Mouse (Mus musculus) CH12F3 (cell line): ENCODE results near the gene Rundc3a.
"Not testable (repeated sequence)": the region's sequence is repeated elsewhere in the genome, so short reads cannot be mapped to it uniquely, and the experiment has no call there.

Experiments
- in situ Hi-C: fragments of 300-500 bp; cut with MboI; formaldehyde crosslinking; loops from 2 replicates; pipeline ENCODE4 v1.14.3; 2020; ENCODE audit warnings: low sequenced_read_pairs

The Rundc3a gene

DNA sequence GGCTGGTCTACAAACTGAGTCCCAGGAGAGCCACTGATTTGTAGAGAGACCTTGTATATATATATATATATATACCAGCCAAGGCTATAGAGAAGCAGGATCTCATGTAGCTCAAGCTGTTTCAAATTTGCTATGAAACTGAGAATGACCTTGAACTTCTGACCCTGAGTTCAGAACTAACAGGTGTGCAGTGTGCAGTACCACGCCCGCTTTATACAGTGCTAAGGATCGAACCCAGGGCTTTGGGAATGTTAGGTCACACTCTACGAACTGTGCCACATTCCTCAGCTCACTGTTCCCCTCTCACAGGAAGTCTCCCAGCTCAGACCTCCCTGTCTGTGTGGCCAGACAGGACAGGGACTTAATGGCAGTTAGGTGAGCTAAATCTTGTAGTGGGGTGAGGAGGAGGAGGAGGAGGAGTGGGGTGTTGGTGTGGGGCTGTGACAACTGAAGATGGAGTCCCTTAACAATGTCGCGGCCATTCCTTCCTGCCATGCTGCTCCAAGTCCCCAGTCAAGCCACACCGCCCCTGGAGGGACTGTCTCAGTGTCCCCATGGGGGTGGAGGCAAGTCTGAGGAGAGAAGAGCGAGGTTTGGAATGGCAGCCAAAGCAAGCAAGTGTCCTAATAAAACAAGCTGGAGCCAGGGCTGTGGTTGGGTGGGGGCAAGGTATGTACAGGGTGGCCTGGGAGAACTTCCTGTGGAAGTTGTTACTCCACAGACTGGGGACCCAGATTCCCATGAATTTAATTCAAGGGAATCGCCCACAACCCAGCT, 25.5 kb upstream of the Rundc3a start:
- in situ Hi-C loops = no loop called here

DNA sequence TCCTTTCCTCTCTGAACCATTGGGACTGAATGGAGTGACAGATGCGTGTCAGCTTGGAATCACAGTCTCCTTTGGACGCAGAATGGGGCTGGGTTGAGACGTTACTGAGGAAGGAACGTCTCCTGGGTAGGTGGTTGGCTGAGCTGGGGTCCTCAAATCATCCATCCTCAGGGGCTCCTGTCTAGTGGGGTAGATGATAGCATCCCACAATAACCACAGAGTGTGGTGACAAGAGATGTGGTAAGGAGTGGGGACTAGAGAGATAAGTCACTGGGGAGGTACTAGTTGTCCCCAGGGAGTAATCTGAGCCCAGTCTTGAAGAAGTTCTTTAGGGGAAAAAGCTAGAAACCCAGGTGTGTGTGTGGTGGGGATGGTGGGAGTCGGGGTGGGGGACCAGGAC, 24.9 kb upstream of the Rundc3a start:
- in situ Hi-C loops = no loop called here

DNA sequence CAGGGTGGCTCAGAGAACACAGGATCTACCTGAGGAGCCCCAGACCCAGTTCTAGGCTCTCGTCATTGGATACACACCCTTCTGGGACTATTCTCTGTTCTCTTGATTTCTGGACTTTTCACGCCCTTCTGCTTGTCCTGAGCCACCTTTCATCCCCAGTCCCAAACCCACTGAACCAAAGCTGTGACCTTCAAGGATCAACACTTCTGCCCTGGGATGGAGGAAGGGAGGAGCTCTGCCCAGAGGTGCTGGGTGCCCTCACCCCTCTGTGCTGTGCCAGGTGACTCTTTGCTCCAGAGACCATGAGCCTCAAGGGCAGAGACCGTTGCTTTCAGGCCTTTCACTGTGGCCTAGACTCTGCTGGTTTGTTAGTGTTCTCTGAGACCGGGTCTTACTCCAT, 23.9 kb upstream of the Rundc3a start:
- in situ Hi-C loops = no loop called here

DNA sequence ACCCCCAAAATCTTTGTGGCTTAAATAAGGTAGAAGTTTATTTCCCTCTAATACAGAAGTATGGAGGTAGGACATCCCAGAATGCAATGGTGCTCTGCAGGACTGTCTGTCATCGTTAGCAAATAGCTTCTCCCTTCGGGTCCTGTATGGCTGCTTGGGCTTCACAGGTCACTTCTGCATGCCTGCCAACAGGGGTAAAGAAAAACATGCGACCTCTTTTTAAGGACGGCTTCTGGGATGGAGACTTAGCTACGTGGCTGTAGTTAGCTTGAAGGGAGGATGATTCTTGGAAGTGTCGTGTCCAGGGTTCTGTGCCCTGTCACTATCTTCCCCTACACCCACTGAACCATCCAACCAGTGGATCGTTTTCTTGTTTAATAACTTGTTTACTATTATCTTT, 22.9 kb upstream of the Rundc3a start:
- in situ Hi-C loops = no loop called here

DNA sequence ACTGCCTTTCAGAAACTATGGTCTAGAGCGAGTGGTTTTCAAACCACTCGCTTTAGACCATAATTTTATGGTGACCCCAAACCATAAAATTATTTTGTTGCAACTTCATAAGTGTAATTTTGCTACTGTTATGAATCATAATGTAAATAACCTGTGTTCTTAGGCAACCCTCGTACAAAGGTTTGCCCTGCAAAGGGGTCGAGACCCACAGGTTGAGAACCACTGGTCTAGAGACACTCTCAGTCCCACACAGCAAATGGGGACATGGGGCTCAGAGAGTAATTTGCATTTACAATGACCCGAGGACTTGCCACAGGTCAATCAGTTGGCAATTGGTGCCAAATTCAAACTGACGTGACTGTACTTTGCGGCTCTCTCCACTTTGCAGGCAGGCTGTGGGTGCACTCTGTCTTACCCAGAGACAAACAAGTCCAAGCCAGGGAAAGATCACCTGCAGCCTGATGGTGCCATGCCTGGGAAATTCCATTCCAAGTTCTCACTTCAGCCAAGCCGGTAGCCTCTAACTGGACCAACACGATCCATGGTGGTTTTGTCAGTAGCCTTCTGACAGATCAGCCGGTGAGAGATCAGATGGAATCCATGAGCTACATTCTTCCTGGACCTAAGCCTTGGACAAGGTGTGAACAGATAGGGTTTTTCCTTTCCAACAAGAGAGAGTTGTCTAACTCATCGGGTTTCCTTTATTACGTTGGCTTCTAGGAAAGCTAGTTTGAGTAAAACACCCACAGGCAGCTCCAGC, 21.1 kb upstream of the Rundc3a start:
- in situ Hi-C loops = no loop called here

DNA sequence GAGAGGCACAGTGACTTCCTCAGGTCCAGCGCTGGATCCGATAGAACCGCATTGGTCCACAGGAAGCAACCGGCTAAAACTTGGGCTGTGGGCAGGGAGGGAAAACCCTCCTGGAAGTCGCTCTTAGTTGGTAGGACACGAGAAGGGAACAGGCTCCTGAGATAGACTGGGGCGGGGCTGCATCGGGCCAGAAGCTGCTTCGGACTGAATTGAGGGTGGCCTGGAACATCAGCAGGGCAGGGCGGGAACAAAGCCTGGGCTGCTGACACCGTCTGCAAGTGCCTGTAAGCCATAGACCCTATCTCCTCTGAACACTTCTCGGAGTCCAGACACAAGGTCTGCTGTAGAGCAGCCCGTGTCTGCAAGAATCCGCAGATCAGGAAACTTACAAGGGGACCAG, 20.3 kb upstream of the Rundc3a start:
- in situ Hi-C loops = no loop called here

GRCm38 (mm10) chr11:102373646-102374045, 19.6 kb upstream of the Rundc3a start:
- in situ Hi-C loops = no loop called here

- in situ Hi-C loops = no loop called here
Observed at GRCm38 (mm10) chr11:102374108-102374725, 19.0 kb upstream of the Rundc3a start.

DNA sequence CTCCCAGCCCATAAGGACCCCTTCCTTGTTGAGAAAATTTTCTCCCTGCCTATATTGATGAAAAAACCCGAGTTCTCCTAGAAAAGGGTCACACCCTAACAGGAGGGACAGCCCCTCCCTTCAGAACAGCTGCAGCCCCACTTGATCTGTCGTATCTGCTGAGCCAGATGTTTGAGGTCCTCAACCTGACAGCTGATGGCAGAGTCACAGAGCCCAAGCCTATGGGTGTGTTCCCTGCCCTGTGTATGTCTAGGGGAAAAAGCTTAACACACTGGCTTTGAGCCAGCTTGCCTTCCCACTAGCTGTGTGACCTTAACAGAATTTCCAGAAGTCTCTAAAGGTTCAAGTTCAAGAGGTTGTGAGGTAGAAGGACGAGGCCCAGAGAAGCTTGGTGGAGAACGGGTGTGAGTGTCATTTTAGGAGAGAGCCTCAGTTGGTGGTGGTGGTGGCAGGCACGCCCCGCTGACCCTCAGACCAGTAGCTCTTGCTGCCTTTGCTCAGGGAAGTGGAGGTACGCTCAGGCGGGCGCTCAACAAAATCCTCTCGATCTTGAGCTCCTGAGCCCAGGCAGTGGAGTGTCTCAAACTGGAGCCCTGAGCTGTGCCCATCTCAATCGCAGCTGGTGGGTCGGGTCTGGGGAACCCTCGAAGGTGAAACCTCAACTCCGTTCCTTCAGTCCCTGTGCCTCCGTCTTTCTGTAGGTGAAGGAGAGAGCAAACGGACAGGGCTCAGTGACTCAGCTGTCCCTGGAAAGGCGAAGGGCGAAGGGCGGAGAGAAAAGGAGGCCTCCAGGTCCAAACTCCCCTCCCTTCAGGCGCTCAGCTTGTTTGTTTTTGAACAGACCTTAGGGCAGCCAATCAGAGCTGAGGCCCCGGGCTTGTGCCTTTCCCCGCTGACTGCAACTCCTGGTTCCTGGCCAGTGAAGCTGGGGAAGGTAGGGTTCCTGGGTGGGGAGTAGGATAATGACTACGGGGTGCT, 17.7 kb upstream of the Rundc3a start:
- in situ Hi-C loops = no loop called here

GRCm38 (mm10) chr11:102376196-102376835, 16.9 kb upstream of the Rundc3a start:
- in situ Hi-C loops = no loop called here

DNA sequence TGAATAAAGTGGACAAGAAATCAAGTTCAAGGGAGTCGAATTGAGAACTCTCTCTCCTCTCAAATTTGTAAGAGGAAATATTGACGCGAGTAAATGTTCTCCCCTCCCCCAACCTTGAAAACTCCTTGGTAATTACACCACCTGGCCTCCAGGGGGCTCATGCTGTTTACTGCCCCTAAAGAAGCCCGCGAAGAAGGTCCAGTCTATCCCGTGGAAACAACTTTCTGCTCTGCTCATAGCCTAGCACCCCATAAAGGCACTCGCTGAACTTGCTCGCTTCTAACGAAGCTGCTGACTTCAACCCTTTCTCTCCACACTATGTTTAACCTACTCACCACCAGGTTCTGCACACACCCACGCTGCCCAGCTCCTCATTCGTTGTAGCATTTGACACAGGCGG, 16.0 kb upstream of the Rundc3a start:
- in situ Hi-C loops = no loop called here

DNA sequence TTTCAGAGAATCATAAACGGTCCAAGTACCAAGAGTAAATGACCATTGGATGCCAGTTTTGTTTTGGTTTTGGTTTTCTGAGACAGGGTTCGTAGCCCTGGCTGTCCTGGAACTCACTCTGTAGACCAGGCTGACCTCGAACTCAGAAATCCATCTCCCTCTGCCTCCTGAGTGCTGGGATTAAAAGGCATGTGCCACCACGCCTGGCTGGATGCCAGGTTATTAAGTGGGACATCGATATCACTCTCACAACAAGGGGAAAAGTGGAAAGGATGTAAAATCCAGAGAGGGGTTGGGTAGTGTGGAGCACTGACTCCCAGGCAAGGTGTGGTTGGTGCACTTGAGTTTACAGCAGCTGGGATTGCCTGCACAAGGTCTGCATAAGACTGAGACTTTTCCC, 13.1 kb upstream of the Rundc3a start:
- in situ Hi-C loops = no loop called here

DNA sequence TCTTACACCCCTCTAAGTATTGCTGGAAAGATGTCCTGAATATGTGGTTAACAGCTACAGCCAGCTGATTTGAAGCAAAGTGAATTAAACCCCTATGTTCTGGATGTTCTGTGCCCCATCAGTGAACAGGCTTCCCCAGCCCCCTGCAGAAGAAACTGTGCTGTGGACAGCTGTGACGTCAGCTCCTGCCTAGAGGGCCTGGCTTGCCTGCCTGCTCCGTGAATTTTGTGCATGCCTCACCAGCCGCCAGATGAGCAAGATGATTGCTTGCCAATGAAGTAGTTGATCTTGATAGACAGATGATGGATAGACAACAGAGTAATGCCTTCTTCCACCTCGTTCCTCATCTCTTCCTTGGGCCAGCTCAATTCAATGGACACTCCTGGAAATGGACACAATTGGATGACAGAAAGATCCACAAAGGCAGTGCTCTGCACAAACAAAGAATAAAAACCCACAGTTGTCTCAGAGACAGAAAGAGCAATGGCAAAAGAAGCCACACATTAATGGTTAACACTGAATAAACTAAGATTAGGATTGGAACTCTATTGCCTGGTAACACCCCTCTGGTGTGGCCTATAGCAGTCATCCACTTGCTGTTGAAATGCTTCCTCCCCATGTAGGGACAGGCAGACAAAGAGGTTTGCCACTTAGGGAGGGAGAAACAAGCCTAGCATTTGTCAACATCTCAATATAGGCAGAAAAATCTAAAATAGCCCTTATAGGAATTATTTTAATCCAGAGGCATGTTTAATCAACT, 11.7 kb upstream of the Rundc3a start:
- in situ Hi-C loops = no loop called here

DNA sequence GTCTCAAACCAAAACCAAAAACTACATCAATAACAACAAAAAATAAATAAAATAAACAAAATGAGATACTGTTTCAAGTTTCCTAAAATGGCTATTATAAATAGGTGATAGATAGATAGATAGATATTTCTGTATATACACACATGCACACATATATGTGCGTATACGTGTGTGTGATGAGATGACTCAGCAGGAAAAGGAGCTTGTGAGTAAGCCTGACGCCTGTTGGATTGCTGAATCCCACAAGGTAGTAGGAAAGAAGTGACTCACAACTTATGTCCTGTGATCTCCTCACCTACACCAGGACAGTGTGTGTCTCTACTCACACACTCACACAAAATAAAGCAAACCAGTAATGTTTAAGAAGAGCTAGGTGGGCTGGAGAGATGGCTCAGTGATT, 10.4 kb upstream of the Rundc3a start:
- in situ Hi-C loops = no loop called here

DNA sequence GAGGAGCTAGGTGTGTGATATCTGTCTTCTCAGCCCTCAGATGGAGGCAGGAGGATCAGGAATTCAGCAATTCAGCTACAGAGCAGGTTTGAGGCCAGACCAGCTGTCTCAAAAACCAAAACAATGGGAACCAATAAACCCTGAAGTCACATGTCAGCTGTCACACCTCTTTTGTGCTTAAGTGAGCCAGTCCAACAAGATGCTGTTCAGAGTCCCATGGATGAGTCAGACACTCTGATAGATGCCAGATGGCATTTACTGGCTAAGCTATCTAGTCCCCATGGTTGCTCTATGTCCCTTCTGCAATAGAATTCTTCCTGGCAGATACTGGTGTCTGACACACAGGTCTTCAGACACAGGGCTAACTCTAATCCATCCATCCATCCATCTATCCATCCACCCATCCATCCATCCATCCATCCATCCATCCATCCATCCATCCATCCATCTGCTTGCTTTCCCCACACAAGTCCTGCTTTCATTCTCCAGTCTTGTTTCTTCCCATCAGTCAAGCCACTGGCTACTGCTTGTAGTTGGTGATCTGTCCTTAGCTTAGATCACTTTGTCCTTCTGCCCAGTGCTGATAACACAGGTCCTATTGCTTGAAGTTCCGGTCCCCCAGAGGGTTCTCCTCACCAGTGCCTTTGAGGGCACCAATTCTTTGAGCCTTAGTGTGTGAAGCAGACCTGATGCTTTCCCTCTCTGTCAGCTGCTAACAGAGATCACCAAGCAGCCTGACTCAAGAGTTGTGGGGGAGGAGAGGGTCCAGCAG, 9.7 kb upstream of the Rundc3a start:
- in situ Hi-C loops = no loop called here

DNA sequence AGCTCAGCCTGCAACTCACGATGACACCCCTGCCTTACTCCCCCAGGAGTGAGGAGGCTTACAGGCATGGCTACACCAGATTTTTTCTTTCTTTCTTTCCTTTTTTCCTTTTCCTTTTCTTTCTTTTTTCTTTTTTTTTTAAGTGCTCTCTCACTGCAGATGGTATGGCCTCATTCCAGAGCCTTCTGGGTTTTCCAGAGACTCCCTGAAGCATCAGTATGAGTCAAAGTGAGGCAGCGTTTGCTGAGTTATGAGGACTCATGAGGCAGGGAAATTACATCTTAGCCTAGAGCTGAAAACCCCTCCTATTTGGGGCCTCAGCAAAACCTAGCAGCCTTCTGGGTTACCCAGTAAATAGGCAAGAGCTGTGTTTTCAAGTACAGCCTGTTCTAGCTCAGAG, 8.8 kb upstream of the Rundc3a start:
- in situ Hi-C loops = no loop called here

DNA sequence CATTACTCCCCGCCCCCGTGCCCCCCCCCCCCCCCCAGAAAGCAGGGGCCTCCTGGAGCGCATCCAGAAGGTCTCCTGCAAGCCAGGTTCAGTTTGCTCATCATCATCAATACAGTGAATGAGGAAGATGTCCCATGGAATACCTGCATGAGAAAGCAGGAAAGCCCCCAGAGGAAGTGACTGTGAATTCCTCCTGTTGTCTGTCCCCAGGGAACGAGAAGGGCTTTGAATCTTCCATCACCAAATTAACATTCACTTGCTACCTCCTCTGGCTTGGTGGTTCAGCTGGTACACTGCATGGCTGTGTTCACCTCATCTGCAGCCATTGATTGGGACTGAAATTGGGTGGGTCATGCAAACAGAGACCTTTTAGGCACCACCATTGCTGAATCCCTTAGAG, 8.1 kb upstream of the Rundc3a start:
- in situ Hi-C loops = no loop called here

DNA sequence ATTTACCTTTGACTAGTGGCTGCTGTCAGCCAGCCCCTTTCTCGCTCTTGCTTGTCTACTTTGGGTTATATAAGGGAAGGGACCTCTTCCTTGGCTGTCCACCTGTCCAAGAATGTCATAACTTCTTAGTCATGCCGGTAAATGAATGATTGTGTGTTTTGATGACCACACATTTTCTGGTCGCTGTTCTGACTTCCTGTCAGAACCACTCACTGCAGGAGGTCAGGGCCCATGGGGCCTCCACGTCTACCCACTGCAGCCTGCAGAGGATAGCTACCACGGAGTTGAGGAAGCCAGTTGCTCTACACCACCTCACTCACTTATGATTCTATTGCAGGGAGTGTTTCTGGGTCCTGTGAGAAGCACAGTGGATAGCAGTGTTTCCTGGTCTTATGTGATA, 7.1 kb upstream of the Rundc3a start:
- in situ Hi-C loops = no loop called here

- in situ Hi-C loops = not testable (repeated sequence)
Observed at GRCm38 (mm10) chr11:102389436-102389835, 3.8 kb upstream of the Rundc3a start.
